Mouse (Mus musculus) limb, embryonic 12.5 days (tissue): ENCODE data around the gene Ap3b1. TPM values are rescaled to one million over a fixed set of nuclear protein-coding genes. Genes with fewer than 3 reads are reported as not detected.

ENCODE experiments used
- ATAC-seq: fragments of 200-750 bp; cut with Nextera tagmentation; 2 replicates; pipeline ENCODE4 v1.8.0; 2017; ENCODE audit warnings: low read depth, moderate TSS enrichment; ENCODE audit not compliant: insufficient number of reproducible peaks, insufficient read depth, low FRiP score, low TSS enrichment
- H3K27ac ChIP-seq: fragments of 300-500 bp; sonication (generic); 2 replicates; pipeline ENCODE4 v1.5.1; 2016; ENCODE audit warnings: mild to moderate bottlenecking, moderate library complexity
- H3K27me3 ChIP-seq: fragments of 300-500 bp; sonication (generic); 2 replicates; pipeline ENCODE4 v1.6.1; 2016; ENCODE audit warnings: mild to moderate bottlenecking, moderate library complexity
- H3K36me3 ChIP-seq: fragments of 300-500 bp; sonication (generic); 2 replicates; pipeline ENCODE4 v1.6.1; 2016; ENCODE audit warnings: mild to moderate bottlenecking, moderate library complexity
- H3K4me1 ChIP-seq: fragments of 300-500 bp; sonication (generic); replicated peaks from 2 replicates; pipeline ENCODE4 v1.6.1; 2016
- H3K4me2 ChIP-seq: fragments of 300-500 bp; sonication (generic); 2 replicates; pipeline ENCODE4 v1.6.1; 2016; ENCODE audit warnings: mild to moderate bottlenecking, moderate library complexity
- H3K4me3 ChIP-seq: fragments of 300-500 bp; sonication (generic); replicated peaks from 2 replicates; pipeline ENCODE4 v1.5.1; 2016; ENCODE audit warnings: mild to moderate bottlenecking
- H3K9ac ChIP-seq: fragments of 300-500 bp; sonication (generic); replicated peaks from 2 replicates; pipeline ENCODE4 v1.6.1; 2016; ENCODE audit warnings: mild to moderate bottlenecking, moderate library complexity
- H3K9me3 ChIP-seq: fragments of 300-500 bp; sonication (generic); 2 replicates; pipeline ENCODE4 v1.6.1; 2016; ENCODE audit warnings: mild to moderate bottlenecking, moderate library complexity
- WGBS: fragments of 180-500 bp; shearing (Covaris S2); methylation state at CpG from one replicate; pipeline ENCODE4 v1.1.7; 2016; 5-methylcytosine and 5-hydroxymethylcytosine counted together
- polyA plus RNA-seq: library from polyadenylated mRNA; unstranded; fragments of >200 nt; fragmentation: Nextera tagmentation; extraction: Ambion mirVana; gene quantifications from 2 replicates; pipeline ENCODE4 v1.2.1, GENCODE M21; 2016

The Ap3b1 gene
- polyA plus RNA-seq, 1 experiment from 2014 or later = 44.7 TPM

- Histone ChIP-seq H3K4me1 (peaks cover 11% of the 10 kb centered on the region; the same call in 1 of the 2 replicates), H3K4me3 (no peak overlapping the region), H3K36me3 (peaks cover 14% of the 10 kb centered on the region), H3K27ac (no peak overlapping the region), H3K9me3 (no peaks in the 10 kb centered on the region), H3K9ac (no peak overlapping the region), H3K27me3 (peaks cover 7% of the 10 kb centered on the region; the same call in 1 of the 2 replicates), H3K4me2 (no peak overlapping the region)
- WGBS = 47% methylated on average over 13 of the region's 13 CpGs
- no peak for ATAC-seq
Measured at GRCm38 (mm10) chr13:94564351-94564994, 205.7 kb downstream of the Ap3b1 start.

- no peaks in the 10 kb centered on the region for H3K9me3 ChIP-seq
- peaks cover 11% of the 10 kb centered on the region; the same call in 1 of the 2 replicates for H3K4me1 ChIP-seq
- H3K27me3 ChIP-seq = peaks cover 10% of the 10 kb centered on the region; the same call in 1 of the 2 replicates
- no peak overlapping the region for H3K27ac ChIP-seq
- H3K9ac ChIP-seq = no peak overlapping the region
- 90% methylated on average over 14 of the region's 14 CpGs for WGBS
- H3K36me3 ChIP-seq = peaks cover 14% of the 10 kb centered on the region
- ATAC-seq = no peak
- H3K4me3 ChIP-seq = no peak overlapping the region
- H3K4me2 ChIP-seq = no peak overlapping the region
Measured at GRCm38 (mm10) chr13:94565176-94565575, 206.4 kb downstream of the Ap3b1 start.

- Histone ChIP-seq H3K9me3 (no peaks in the 10 kb centered on the region), H3K4me1 (peaks cover 11% of the 10 kb centered on the region; the same call in 1 of the 2 replicates), H3K4me3 (no peak overlapping the region), H3K4me2 (no peak overlapping the region), H3K27ac (no peak overlapping the region), H3K9ac (no peak overlapping the region), H3K27me3 (peaks cover 12% of the 10 kb centered on the region; the same call in 1 of the 2 replicates), H3K36me3 (peaks cover 14% of the 10 kb centered on the region)
- WGBS = 83% methylated on average over 9 of the region's 9 CpGs
- no peak for ATAC-seq
Measured at GRCm38 (mm10) chr13:94565616-94566015, 206.9 kb downstream of the Ap3b1 start.

GRCm38 (mm10) chr13:94567739-94568138 lies 209.0 kb downstream of the Ap3b1 start:
- Histone ChIP-seq H3K9ac (no peak overlapping the region), H3K27ac (no peak overlapping the region), H3K4me1 (peaks cover 12% of the 10 kb centered on the region; the same call in 1 of the 2 replicates), H3K27me3 (peaks cover 14% of the 10 kb centered on the region; the same call in 1 of the 2 replicates), H3K4me3 (no peak overlapping the region), H3K9me3 (no peaks in the 10 kb centered on the region), H3K4me2 (no peak overlapping the region), H3K36me3 (peaks cover 14% of the 10 kb centered on the region)
- no peak for ATAC-seq
- 86% methylated on average over 6 of the region's 6 CpGs for WGBS

DNA sequence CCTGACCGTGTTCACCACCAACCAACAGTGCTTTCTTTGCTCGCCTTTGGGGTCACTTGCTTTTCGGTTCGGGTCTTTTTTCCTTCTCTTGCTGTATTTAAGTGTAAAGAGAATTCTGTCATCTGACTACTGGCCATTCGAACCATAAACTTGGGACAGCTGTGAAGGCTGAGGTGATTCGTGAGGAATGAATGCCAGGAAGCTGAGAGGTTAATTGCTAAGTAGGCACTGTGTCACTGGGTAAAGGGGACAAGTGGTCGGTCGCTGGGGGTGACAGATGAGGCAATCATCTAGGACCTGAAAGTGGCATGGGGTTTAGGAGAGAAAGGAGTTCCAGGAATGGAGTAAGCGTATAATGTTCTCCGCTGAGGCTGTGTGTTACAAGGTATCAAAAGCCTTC lies 212.2 kb downstream of the Ap3b1 start:
- H3K4me3 ChIP-seq = no peak overlapping the region
- peaks cover 9% of the 10 kb centered on the region for H3K36me3 ChIP-seq
- 75% methylated on average over 10 of the region's 10 CpGs for WGBS
- peaks cover 30% of the 10 kb centered on the region for H3K27me3 ChIP-seq
- H3K9ac ChIP-seq = no peak overlapping the region
- H3K9me3 ChIP-seq = no peaks in the 10 kb centered on the region
- peaks cover 31% of the 10 kb centered on the region for H3K4me1 ChIP-seq
- H3K4me2 ChIP-seq = no peak overlapping the region
- ATAC-seq = no peak
- H3K27ac ChIP-seq = no peak overlapping the region

- H3K9me3 ChIP-seq = no peaks in the 10 kb centered on the region
- H3K27me3 ChIP-seq = peaks cover 50% of the 10 kb centered on the region
- peaks cover 50% of the 10 kb centered on the region for H3K4me1 ChIP-seq
- H3K9ac ChIP-seq = no peak overlapping the region
- no peak overlapping the region for H3K4me3 ChIP-seq
- H3K27ac ChIP-seq = no peak overlapping the region
- H3K36me3 ChIP-seq = no peaks in the 10 kb centered on the region
- no peak overlapping the region for H3K4me2 ChIP-seq
- 75% methylated on average over 8 of the region's 8 CpGs for WGBS
- no peak for ATAC-seq
Measured at GRCm38 (mm10) chr13:94573356-94573755, 214.6 kb downstream of the Ap3b1 start.

GRCm38 (mm10) chr13:94573833-94574232 lies 215.1 kb downstream of the Ap3b1 start:
- no peak for ATAC-seq
- Histone ChIP-seq H3K27me3 (peaks cover 51% of the 10 kb centered on the region), H3K4me1 (peaks cover 50% of the 10 kb centered on the region), H3K9ac (no peak overlapping the region), H3K9me3 (no peaks in the 10 kb centered on the region), H3K27ac (no peak overlapping the region), H3K4me3 (no peak overlapping the region), H3K4me2 (no peak overlapping the region), H3K36me3 (no peaks in the 10 kb centered on the region)
- WGBS = 39% methylated on average over 7 of the region's 7 CpGs

DNA sequence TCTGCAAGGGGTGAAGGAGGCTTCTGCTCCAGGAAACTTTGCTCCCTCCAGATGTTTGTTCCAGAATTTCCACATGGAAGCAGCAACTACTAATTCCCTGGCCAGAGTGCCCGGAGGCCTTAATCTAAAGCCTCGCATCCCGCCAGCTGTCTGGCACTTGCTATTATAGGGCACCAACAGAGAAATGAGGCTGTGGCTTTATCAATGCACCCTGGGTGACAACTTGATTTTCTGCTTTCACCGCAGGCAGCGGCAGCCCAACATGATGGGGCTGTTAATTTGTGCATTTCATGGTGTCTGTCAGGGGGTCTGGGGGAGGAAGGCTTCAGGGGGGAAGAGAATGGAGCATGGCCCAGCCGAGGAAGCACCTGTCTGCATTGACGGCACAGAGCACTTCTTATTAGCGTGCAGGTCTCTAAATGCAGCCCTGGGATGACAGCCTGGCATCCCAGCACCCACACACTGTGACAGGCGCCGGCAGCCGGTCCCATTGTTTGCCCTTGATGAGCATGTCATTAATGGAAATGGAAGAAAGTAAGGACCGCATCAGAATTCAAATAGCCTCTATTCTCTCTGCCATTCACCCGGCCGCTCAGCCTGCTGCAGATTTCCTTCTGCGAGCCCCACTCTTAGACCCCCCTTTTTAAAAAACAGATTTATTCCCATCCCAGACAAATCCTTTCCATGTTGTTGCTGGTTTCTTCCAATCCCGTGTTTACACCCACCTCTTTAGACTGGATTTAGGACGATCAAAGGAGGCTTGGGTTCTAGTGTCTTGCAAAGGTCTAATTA lies 217.0 kb downstream of the Ap3b1 start:
- H3K27me3 ChIP-seq = peaks cover 47% of the 10 kb centered on the region

GRCm38 (mm10) chr13:94576399-94577176 lies 217.8 kb downstream of the Ap3b1 start:
- peaks cover 50% of the 10 kb centered on the region for H3K4me1 ChIP-seq
- H3K9me3 ChIP-seq = no peaks in the 10 kb centered on the region
- no peak overlapping the region for H3K27ac ChIP-seq
- ATAC-seq = no peak
- H3K27me3 ChIP-seq = peaks cover 47% of the 10 kb centered on the region
- H3K36me3 ChIP-seq = no peaks in the 10 kb centered on the region
- H3K4me3 ChIP-seq = no peak overlapping the region
- WGBS = 20% methylated on average over 22 of the region's 22 CpGs
- no peak overlapping the region for H3K4me2 ChIP-seq
- H3K9ac ChIP-seq = no peak overlapping the region

More for the DNA sequence above, 217.0 kb downstream of the Ap3b1 start:
- Histone ChIP-seq H3K4me3 (no peak overlapping the region), H3K4me2 (no peak overlapping the region), H3K9ac (no peak overlapping the region), H3K27ac (no peak overlapping the region), H3K4me1 (peaks cover 50% of the 10 kb centered on the region), H3K9me3 (no peaks in the 10 kb centered on the region), H3K36me3 (no peaks in the 10 kb centered on the region)
- WGBS = 22% methylated on average over 17 of the region's 17 CpGs
- ATAC-seq = no peak

GRCm38 (mm10) chr13:94577177-94577540 lies 218.4 kb downstream of the Ap3b1 start:
- Histone ChIP-seq H3K4me3 (no peak overlapping the region), H3K27ac (no peak overlapping the region)
- WGBS = 36% methylated on average over 2 of the region's 2 CpGs

DNA sequence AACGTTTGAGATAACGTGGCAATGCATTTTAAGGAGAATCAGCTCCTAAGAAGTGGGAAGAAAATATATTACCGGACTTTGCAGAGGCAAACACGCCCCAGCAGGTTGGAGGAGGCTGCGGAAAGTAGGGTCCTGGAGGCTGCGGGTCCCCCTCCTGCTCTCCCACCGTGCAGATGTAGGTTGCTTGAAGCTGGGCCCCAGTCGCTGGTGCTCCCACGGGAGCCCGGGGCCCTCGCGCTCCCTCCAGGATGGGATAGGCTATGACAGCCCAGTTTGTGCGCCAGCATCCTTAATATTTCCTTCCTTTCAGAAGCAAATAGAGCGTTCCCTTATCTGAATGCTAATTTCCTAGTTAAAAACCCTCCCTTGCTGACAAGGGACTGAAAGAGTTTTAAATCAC lies 236.5 kb downstream of the Ap3b1 start:
- peak overlapping the region; percentile 66 for H3K4me2 ChIP-seq
- WGBS = 4% methylated on average over 14 of the region's 14 CpGs
- no peaks in the 10 kb centered on the region for H3K9me3 ChIP-seq
- peaks cover 76% of the 10 kb centered on the region for H3K27me3 ChIP-seq
- no peaks in the 10 kb centered on the region for H3K36me3 ChIP-seq
- ATAC-seq = no peak
- no peak overlapping the region for H3K9ac ChIP-seq
- H3K27ac ChIP-seq = no peak overlapping the region
- H3K4me3 ChIP-seq = peak overlapping the region; percentile 40
- peaks cover 21% of the 10 kb centered on the region for H3K4me1 ChIP-seq

More at GRCm38 (mm10) chr13:94577177-94577540, 218.4 kb downstream of the Ap3b1 start:
- Histone ChIP-seq H3K9ac (no peak overlapping the region), H3K9me3 (no peaks in the 10 kb centered on the region), H3K27me3 (peaks cover 47% of the 10 kb centered on the region), H3K4me1 (peaks cover 46% of the 10 kb centered on the region), H3K4me2 (no peak overlapping the region), H3K36me3 (no peaks in the 10 kb centered on the region)
- no peak for ATAC-seq
